Mouse (Mus musculus) layer of hippocampus, postnatal 25 days (tissue): ENCODE measurements around the gene Rcbtb2. TPM values are rescaled to one million over a fixed set of nuclear protein-coding genes. Genes with fewer than 3 reads are reported as not detected.
A peak's percentile ranks its signal among the peaks of the same experiment; 100 is the strongest.
"Not testable (repeated sequence)": the region's sequence is repeated elsewhere in the genome, so short reads cannot be mapped to it uniquely, and the experiment has no call there.

ENCODE experiments used
- DNase-seq, 2 experiments: peaks; one replicate each; pipeline ENCODE4 v3.0.0; 2022; ENCODE audit warnings: mixed read lengths in 2 of 2, low spot score in 1 of 2; ENCODE audit errors: extremely low spot score in 1 of 2
- total RNA-seq, 2 experiments: library from RNA; stranded (reverse); gene quantifications; 2 replicates each; pipeline ENCODE4 v1.2.3; 2021

Gene Rcbtb2
- total RNA-seq = 10 to 100 TPM; 26.4 to 29.3 TPM

GRCm38 (mm10) chr14:73122923-73123278 is at the start of gene Rcbtb2:
Gene Rcbtb2 (plus strand): TSS chr14:73123037.
- no peak for DNase-seq

GRCm38 (mm10) chr14:73083563-73083962 is 39.3 kb upstream of the Rcbtb2 start:
- no peak for DNase-seq

GRCm38 (mm10) chr14:73086425-73086824 is 36.4 kb upstream of the Rcbtb2 start:
- no peak for DNase-seq

GRCm38 (mm10) chr14:73087247-73087646 is 35.6 kb upstream of the Rcbtb2 start:
- no peak for DNase-seq

- DNase-seq = no peak
Measured at GRCm38 (mm10) chr14:73087746-73088145, 35.1 kb upstream of the Rcbtb2 start.

GRCm38 (mm10) chr14:73088224-73088623 is 34.6 kb upstream of the Rcbtb2 start:
- no peak for DNase-seq

- no peak for DNase-seq
Measured at GRCm38 (mm10) chr14:73092871-73093270, 30.0 kb upstream of the Rcbtb2 start.

GRCm38 (mm10) chr14:73094802-73095550 is 27.9 kb upstream of the Rcbtb2 start:
- no peak for DNase-seq

GRCm38 (mm10) chr14:73098677-73099387 is 24.0 kb upstream of the Rcbtb2 start:
- peak in 1 of 2 experiments; percentile 63 for DNase-seq

- DNase-seq = no peak
Measured at GRCm38 (mm10) chr14:73102270-73102865, 20.5 kb upstream of the Rcbtb2 start.

- DNase-seq = not testable (repeated sequence)
Measured at GRCm38 (mm10) chr14:73102986-73103385, 19.9 kb upstream of the Rcbtb2 start.

GRCm38 (mm10) chr14:73104913-73105312 is 17.9 kb upstream of the Rcbtb2 start:
- DNase-seq = no peak

- DNase-seq = no peak
Measured at GRCm38 (mm10) chr14:73105407-73106185, 17.2 kb upstream of the Rcbtb2 start.

GRCm38 (mm10) chr14:73106234-73106711 is 16.6 kb upstream of the Rcbtb2 start:
- DNase-seq = peak; percentile 58 to 79

- DNase-seq = no peak
Measured at GRCm38 (mm10) chr14:73106957-73107356, 15.9 kb upstream of the Rcbtb2 start.

GRCm38 (mm10) chr14:73107371-73107770 is 15.5 kb upstream of the Rcbtb2 start:
- DNase-seq = no peak

- no peak for DNase-seq
Measured at GRCm38 (mm10) chr14:73107952-73108351, 14.9 kb upstream of the Rcbtb2 start.

GRCm38 (mm10) chr14:73110682-73111081 is 12.2 kb upstream of the Rcbtb2 start:
- DNase-seq = no peak

GRCm38 (mm10) chr14:73111091-73111490 is 11.7 kb upstream of the Rcbtb2 start:
- no peak for DNase-seq

- DNase-seq = no peak
Measured at GRCm38 (mm10) chr14:73112186-73112840, 10.5 kb upstream of the Rcbtb2 start.
